Mouse (Mus musculus) stomach, postnatal 0 days (tissue): ENCODE measurements at regions not wholly inside any gene's neighbourhood (a gene's known extent, or its start where the extent isn't known, plus 50 kb on each side); places are given as distances from the start of the nearest gene placed in this dataset.

ENCODE experiments used
- ATAC-seq: fragments of 200-750 bp; cut with Nextera tagmentation; 2 replicates; pipeline ENCODE4 v1.8.0; 2017; ENCODE audit not compliant: low FRiP score, low TSS enrichment
- DNase-seq: peaks from one replicate; pipeline ENCODE4 v3.0.0-alpha.2; 2016; ENCODE audit warnings: low spot score
- H3K27ac ChIP-seq: fragments of 300-500 bp; sonication (generic); replicated peaks from 2 replicates; pipeline ENCODE4 v1.5.1; 2014; ENCODE audit warnings: mild to moderate bottlenecking, control low read depth
- H3K27me3 ChIP-seq: fragments of 300-500 bp; sonication (generic); 2 replicates; pipeline ENCODE4 v1.6.1; 2014; ENCODE audit warnings: low read length; ENCODE audit not compliant: control insufficient read depth, insufficient read depth
- H3K36me3 ChIP-seq: fragments of 300-500 bp; sonication (generic); 2 replicates; pipeline ENCODE4 v1.6.1; 2014; ENCODE audit warnings: low read length, mixed read lengths; ENCODE audit not compliant: control insufficient read depth, insufficient read depth
- H3K4me1 ChIP-seq: fragments of 300-500 bp; sonication (generic); replicated peaks from 2 replicates; pipeline ENCODE4 v1.6.1; 2014; ENCODE audit warnings: antibody characterized with exemption; ENCODE audit not compliant: control insufficient read depth, insufficient read depth
- H3K4me2 ChIP-seq: fragments of 300-500 bp; sonication (generic); replicated peaks from 2 replicates; pipeline ENCODE4 v1.6.1; 2014; ENCODE audit warnings: low read depth, mild to moderate bottlenecking, control low read depth, moderate library complexity
- H3K4me3 ChIP-seq: fragments of 300-500 bp; sonication (generic); 2 replicates; pipeline ENCODE4 v1.5.1; 2014; ENCODE audit warnings: low read depth, low read length, control low read depth
- H3K9ac ChIP-seq: fragments of 300-500 bp; sonication (generic); 2 replicates; pipeline ENCODE4 v1.6.1; 2014; ENCODE audit warnings: mild to moderate bottlenecking, low read length, control low read depth, mixed read lengths
- H3K9me3 ChIP-seq: fragments of 300-500 bp; sonication (generic); 2 replicates; pipeline ENCODE4 v1.6.1; 2016; ENCODE audit warnings: low read length; ENCODE audit not compliant: control insufficient read depth
- CTCF ChIP-seq: IDR thresholded peaks from 2 replicates; pipeline ENCODE4 v1.5.1; 2016; ENCODE audit warnings: antibody characterized with exemption, low read depth, mild to moderate bottlenecking, moderate library complexity
- EP300 ChIP-seq: optimal IDR thresholded peaks from 2 replicates; pipeline ENCODE3; 2016; ENCODE audit warnings: antibody characterized with exemption
- WGBS: fragments of 180-500 bp; shearing (Covaris S2); extraction: QIAGEN DNeasy Blood & Tissue Kit; methylation state at CpG from one replicate; pipeline ENCODE4 v1.1.7; 2014; 5-methylcytosine and 5-hydroxymethylcytosine counted together

- ATAC-seq = peak; percentile 92
- H3K9ac ChIP-seq = no peak overlapping the region
- H3K4me1 ChIP-seq = no peaks in the 10 kb centered on the region
- peak; percentile 86 for DNase-seq
- H3K9me3 ChIP-seq = no peaks in the 10 kb centered on the region
- H3K4me2 ChIP-seq = peak overlapping the region; percentile 27; the same call in 1 of the 2 replicates
- H3K4me3 ChIP-seq = no peak overlapping the region
- 24% methylated on average over 18 of the region's 18 CpGs for WGBS
- H3K27me3 ChIP-seq = no peaks in the 10 kb centered on the region
- no peaks in the 10 kb centered on the region for H3K36me3 ChIP-seq
- no peak overlapping the region for H3K27ac ChIP-seq
- no peak for TF ChIP-seq EP300
- TF ChIP-seq CTCF = peak; percentile 99
These were observed 119.0 kb upstream of the Nabp1 start for GRCm38 (mm10) chr1:51596935-51597820.

- ATAC-seq = no peak
These were observed 116.4 kb upstream of the Nabp1 start for GRCm38 (mm10) chr1:51594666-51595065.

GRCm38 (mm10) chr1:51593621-51594441 is 115.6 kb upstream of the Nabp1 start:
- Histone ChIP-seq H3K27ac (no peak overlapping the region), H3K36me3 (no peaks in the 10 kb centered on the region), H3K4me1 (no peaks in the 10 kb centered on the region), H3K9ac (no peak overlapping the region), H3K4me2 (no peak overlapping the region), H3K9me3 (no peaks in the 10 kb centered on the region), H3K4me3 (no peak overlapping the region), H3K27me3 (no peaks in the 10 kb centered on the region)
- ATAC-seq (no peak), DNase-seq (no peak)
- no peak for TF ChIP-seq EP300
- TF ChIP-seq CTCF = no peak
- 47% methylated on average over 10 of the region's 10 CpGs for WGBS

More at GRCm38 (mm10) chr1:51594666-51595065, 116.4 kb upstream of the Nabp1 start:
- no peaks in the 10 kb centered on the region for H3K36me3 ChIP-seq
- no peaks in the 10 kb centered on the region for H3K4me1 ChIP-seq
- DNase-seq = no peak
- no peak overlapping the region for H3K4me2 ChIP-seq
- no peak overlapping the region for H3K9ac ChIP-seq
- no peak overlapping the region for H3K27ac ChIP-seq
- no peak overlapping the region for H3K4me3 ChIP-seq
- 93% methylated on average over 4 of the region's 4 CpGs for WGBS
- H3K27me3 ChIP-seq = no peaks in the 10 kb centered on the region
- no peak for TF ChIP-seq EP300
- no peak for TF ChIP-seq CTCF
- no peaks in the 10 kb centered on the region for H3K9me3 ChIP-seq

- DNase-seq = no peak
These were observed 113.7 kb upstream of the Nabp1 start for GRCm38 (mm10) chr1:51591886-51592285.

DNA sequence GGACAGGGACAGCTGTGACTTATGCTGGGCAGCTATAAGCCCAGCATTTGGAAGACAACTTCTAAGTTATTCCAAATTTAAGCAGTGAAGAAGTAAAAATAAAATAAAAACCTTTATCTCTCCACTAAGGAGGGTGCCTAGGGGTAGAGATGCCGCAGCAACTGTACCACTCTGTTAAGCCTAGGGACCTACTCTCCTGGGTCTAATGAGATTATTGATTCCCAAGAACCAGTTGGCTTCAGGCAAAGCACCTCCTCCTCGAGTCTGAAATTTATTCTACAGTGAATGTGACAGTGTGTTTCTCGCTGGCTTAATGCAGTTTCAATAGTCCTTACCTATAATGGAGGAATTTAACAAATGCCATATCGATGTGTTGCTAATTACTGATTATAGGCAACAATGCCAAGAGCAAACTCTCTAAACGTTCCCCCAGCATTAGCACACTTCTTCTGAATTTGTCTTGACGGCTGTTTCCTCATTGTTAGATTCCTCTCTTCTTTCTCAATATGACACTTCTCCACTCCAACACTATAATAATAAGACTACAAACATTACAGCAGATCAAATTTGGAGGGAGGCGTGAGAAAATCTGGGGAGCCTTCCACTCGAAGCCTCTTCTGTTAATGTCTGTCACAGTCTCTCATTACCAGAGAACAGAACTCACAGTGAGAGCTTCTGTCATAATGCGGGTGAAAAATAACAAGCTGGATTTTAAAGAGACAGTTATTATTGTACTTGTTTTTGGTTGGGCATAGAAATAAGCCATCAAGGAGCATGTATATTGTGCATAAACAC is 112.6 kb upstream of the Nabp1 start:
- TF ChIP-seq EP300 = no peak
- TF ChIP-seq CTCF = no peak
- Histone ChIP-seq H3K36me3 (no peaks in the 10 kb centered on the region), H3K9ac (no peak overlapping the region), H3K4me2 (no peak overlapping the region), H3K9me3 (no peaks in the 10 kb centered on the region), H3K27ac (no peak overlapping the region), H3K27me3 (no peaks in the 10 kb centered on the region), H3K4me3 (no peak overlapping the region), H3K4me1 (no peaks in the 10 kb centered on the region)
- ATAC-seq (no peak), DNase-seq (no peak)
- WGBS = 71% methylated on average over 9 of the region's 9 CpGs

More at GRCm38 (mm10) chr1:51591886-51592285, 113.7 kb upstream of the Nabp1 start:
- Histone ChIP-seq H3K27ac (no peak overlapping the region), H3K4me2 (no peak overlapping the region), H3K4me1 (no peaks in the 10 kb centered on the region), H3K9ac (no peak overlapping the region), H3K4me3 (no peak overlapping the region), H3K36me3 (no peaks in the 10 kb centered on the region), H3K27me3 (no peaks in the 10 kb centered on the region), H3K9me3 (no peaks in the 10 kb centered on the region)
- no peak for ATAC-seq
- TF ChIP-seq CTCF = no peak
- no peak for TF ChIP-seq EP300
- WGBS = 48% methylated on average over 4 of the region's 4 CpGs
